In the genomic region with DNA sequence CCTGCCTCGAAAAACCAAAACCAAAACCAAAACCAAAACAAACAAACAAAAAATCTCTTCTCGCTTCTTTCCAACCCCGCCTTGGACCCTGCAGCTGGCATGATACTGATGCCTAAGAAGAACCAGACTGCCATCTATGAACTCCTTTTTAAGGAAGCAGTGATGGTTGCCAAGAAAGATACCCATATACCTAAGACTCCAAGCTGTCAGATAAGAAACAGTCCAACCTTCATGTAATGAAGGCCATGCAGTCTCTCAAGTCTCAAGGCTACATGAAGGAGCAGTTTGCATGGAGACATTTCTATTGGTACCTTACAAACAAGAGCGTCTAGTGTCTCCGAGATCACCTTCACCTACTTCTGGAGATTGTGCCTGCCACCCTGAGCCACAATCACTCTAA, we compare ENCODE assay signal across 19 mouse cellular contexts. TPM values are rescaled to one million over a fixed set of nuclear protein-coding genes. Genes with fewer than 3 reads are reported as not detected.
"Had no signal": no experiment of that assay in that cellular context is flagged by ENCODE, and none has a peak within 500 bp of the region (broad histone marks: within the 10 kb centered on the region; RNA-seq: fewer than 3 reads in every experiment).

No protein-coding gene starts in this region.

- H3K4me3 ChIP-seq: midbrain, embryonic 10.5 days; midbrain, embryonic 12.5 days; myocyte; neural tube, embryonic 13.5 days; neural tube, embryonic 15.5 days had no signal

- DNase-seq: lung, adult 18-20 months; lung, embryonic 14.5 days; lung, postnatal 10 days; lung, postnatal 4 days; midbrain, embryonic 14.5 days; retina, postnatal 1 day; right cerebral cortex, adult 18-20 months; right cerebral cortex, postnatal 25 days; right cerebral cortex, postnatal 4 days; thymus, adult 18-20 months; thymus, postnatal 14 days; thymus, postnatal 36 days had no signal

- H3K27me3 ChIP-seq: midbrain, embryonic 12.5 days; neural tube, embryonic 13.5 days; neural tube, embryonic 15.5 days had no signal

- H3K27ac ChIP-seq: midbrain, embryonic 10.5 days; midbrain, embryonic 12.5 days; neural tube, embryonic 13.5 days; neural tube, embryonic 15.5 days had no signal

RNA-seq across cellular contexts. Expression of gene Scgb3a1, which starts 34.4 kb away (rescaled TPM):
- total RNA-seq: megakaryocyte, adult 5-6 weeks; megakaryocyte-erythroid progenitor cell, adult 5-6 weeks had no signal
